Mouse (Mus musculus) bone marrow, adult 2 months (tissue): Measurements from ENCODE around the gene Gm17455.

Source experiments
- CTCF ChIP-seq: fragments of 200-500 bp; IDR thresholded peaks from 2 replicates; pipeline ENCODE4 v1.5.1; 2011; ENCODE audit warnings: low read length, control low read depth; ENCODE audit not compliant: control insufficient read depth, insufficient read depth
- POLR2A ChIP-seq: fragments of 200-500 bp; IDR thresholded peaks from 2 replicates; pipeline ENCODE4 v1.6.1; 2011; ENCODE audit warnings: low read depth, mild to moderate bottlenecking, control low read depth, low read length, borderline replicate concordance; ENCODE audit not compliant: control insufficient read depth

- TF ChIP-seq CTCF (no peak), POLR2A (no peak)
Measured at GRCm38 (mm10) chr10:60447186-60447585, 47.7 kb downstream of the Gm17455 start.
